Mouse (Mus musculus): Measurements from ENCODE around the gene Gm31571. TPM values are rescaled to one million over a fixed set of nuclear protein-coding genes. Genes with fewer than 3 reads are reported as not detected.
"Not testable (repeated sequence)": the region's sequence is repeated elsewhere in the genome, so short reads cannot be mapped to it uniquely, and the experiment has no call there.

Gm31571 gene
- total RNA-seq (2021) = not detected
- long read RNA-seq, experiment 1 = 0 reads
- long read RNA-seq, experiment 2 = 0 reads

DNA sequence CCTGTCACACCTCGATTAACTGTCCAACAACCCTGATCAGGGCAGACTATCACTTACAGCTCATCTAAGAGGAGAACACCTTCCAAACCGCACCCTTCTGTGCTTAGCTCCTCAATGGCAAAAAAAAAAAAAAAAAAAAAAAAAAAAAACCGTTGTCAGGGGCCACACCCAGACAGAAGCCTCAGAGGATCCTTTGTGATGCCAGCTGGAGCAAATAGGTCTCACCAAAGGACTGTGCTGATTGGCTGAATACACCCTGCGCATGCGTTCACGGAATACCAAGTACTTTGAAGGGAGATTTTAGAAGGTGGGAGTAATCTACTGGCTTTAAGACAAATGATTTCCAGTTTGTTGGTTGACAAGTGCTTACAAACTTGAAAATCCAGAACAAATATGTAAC, at the start of gene Gm31571:
Gm31571 (minus strand) TSS at position 101 of the 400 bp plus-strand sequence.
- DNase-seq (ENCODE audit: low spot score in 2 of 2) = not testable (repeated sequence)
